Mouse (Mus musculus): Measurements from ENCODE around the gene Ctbp1. TPM values are rescaled to one million over a fixed set of nuclear protein-coding genes. Genes with fewer than 3 reads are reported as not detected.

Ctbp1 gene
- total RNA-seq, 1 experiment: 91.2 TPM

GRCm38 (mm10) chr5:33200071-33200470, 74.7 kb downstream of the Ctbp1 start:
- Histone ChIP-seq H3K36me3 (ENCODE audit: control insufficient read depth, insufficient read depth, low read length, poor library complexity, severe bottlenecking) (no peaks in the 10 kb centered on the region), H3K9me3 (ENCODE audit: control insufficient read depth, insufficient read depth, low read depth, low read length) (no peaks in the 10 kb centered on the region), H3K4me3 (ENCODE audit: insufficient read depth in 1 of 2, low read depth in 1 of 2, low read length in 2 of 2, poor library complexity in 1 of 2, severe bottlenecking in 1 of 2) (no peak overlapping the region), H3K4me1 (ENCODE audit: control insufficient read depth in 2 of 2, insufficient read depth in 2 of 2, low read length in 2 of 2, poor library complexity in 1 of 2) (no peaks in the 10 kb centered on the region), H3K27ac (ENCODE audit: insufficient read depth, low read depth, low read length, poor library complexity, severe bottlenecking) (no peak overlapping the region), H3K9ac (ENCODE audit: insufficient read depth, low read depth, low read length, poor library complexity, severe bottlenecking) (no peak overlapping the region)
- in situ Hi-C loops (cut with MboI; ENCODE audit: low sequenced_read_pairs in 2 of 2, unreplicated experiment in 2 of 2): no loop called here
- no peak for DNase-seq (ENCODE audit: low read depth, low spot score)
- TF ChIP-seq MAFK (IDR thresholded peaks at IDR 0.05; ENCODE audit: insufficient read depth, low read depth, low read length) (no peak), ZC3H11A (IDR thresholded peaks at IDR 0.05; ENCODE audit: borderline replicate concordance, low read depth, low read length) (no peak), CHD2 (IDR thresholded peaks at IDR 0.05; ENCODE audit: low read depth, low read length) (no peak), HCFC1 (IDR thresholded peaks at IDR 0.05; ENCODE audit: borderline replicate concordance, insufficient read depth, low read length) (no peak), ZNF384 (IDR thresholded peaks at IDR 0.05; ENCODE audit: low read depth, low read length) (no peak)

Other genes starting within 250 kb of the Ctbp1 start
- 4.0 and 5.0 TPM in 2 replicates for gene Slc5a1, start 170.8 kb downstream of the Ctbp1 start, total RNA-seq (2012; rRNA removed)
- 2.5 and 2.8 TPM in 2 replicates for gene Spon2, start 56.5 kb downstream of the Ctbp1 start, total RNA-seq (2012; rRNA removed)
- 79.2 and 90.2 TPM in 2 replicates for gene Maea, start 60.5 kb upstream of the Ctbp1 start, total RNA-seq (2012; rRNA removed)
- gene Uvssa, start 103.6 kb upstream of the Ctbp1 start, total RNA-seq (2012; rRNA removed): 4.7 TPM in 2 replicates
- 0.21 and 0.22 TPM in 2 replicates for gene Nkx1-1, start 159.0 kb upstream of the Ctbp1 start, total RNA-seq (2012; rRNA removed)

Data from ES-E14 (cell line).